Mouse (Mus musculus) heart, adult 2 months (tissue): ENCODE data around the gene Pold4.

ENCODE experiments used
- CTCF ChIP-seq: fragments of 200-600 bp; IDR thresholded peaks from 2 replicates; pipeline ENCODE4 v1.8.1; 2022; ENCODE audit warnings: antibody characterized with exemption, mild to moderate bottlenecking, moderate library complexity
- POLR2A ChIP-seq: fragments of 200-500 bp; IDR thresholded peaks from 2 replicates; pipeline ENCODE4 v1.6.1; 2011; ENCODE audit warnings: mild to moderate bottlenecking, low read depth, low read length, control low read depth; ENCODE audit not compliant: insufficient read depth

GRCm38 (mm10) chr19:4270972-4271371 is 39.3 kb downstream of the Pold4 start:
- TF ChIP-seq CTCF (no peak), POLR2A (no peak)
